Mouse (Mus musculus) heart, adult 2 months (tissue): ENCODE data around the gene Tbc1d1.

ENCODE experiments used
- CTCF ChIP-seq: fragments of 200-600 bp; IDR thresholded peaks from 2 replicates; pipeline ENCODE4 v1.8.1; 2022; ENCODE audit warnings: antibody characterized with exemption, mild to moderate bottlenecking, moderate library complexity
- EP300 ChIP-seq: fragments of 200-500 bp; IDR thresholded peaks from 2 replicates; pipeline ENCODE4 v1.6.1; 2011; ENCODE audit warnings: low read depth, low read length, control low read depth; ENCODE audit not compliant: insufficient read depth
- POLR2A ChIP-seq: fragments of 200-500 bp; IDR thresholded peaks from 2 replicates; pipeline ENCODE4 v1.6.1; 2011; ENCODE audit warnings: mild to moderate bottlenecking, low read depth, low read length, control low read depth; ENCODE audit not compliant: insufficient read depth

GRCm38 (mm10) chr5:64342138-64342537 is 186.0 kb downstream of the Tbc1d1 start:
- TF ChIP-seq CTCF = no peak
- no peak for TF ChIP-seq POLR2A
- TF ChIP-seq EP300 = no peak
